Mouse (Mus musculus) liver, adult 2 months (tissue): Measurements from ENCODE around the gene Epn3. TPM values are rescaled to one million over a fixed set of nuclear protein-coding genes. Genes with fewer than 3 reads are reported as not detected.

ENCODE experiments used
- DNase-seq: peaks from one replicate; pipeline ENCODE4 v3.0.0-alpha.2; 2011; ENCODE audit warnings: low read depth, low spot score; ENCODE audit errors: extremely low read depth
- H3K27ac ChIP-seq: fragments of 200-500 bp; replicated peaks from 2 replicates; pipeline ENCODE4 v1.5.1; 2012; ENCODE audit warnings: low read depth, mild to moderate bottlenecking, control low read depth, inconsistent platforms, low read length; ENCODE audit not compliant: insufficient read depth
- H3K27me3 ChIP-seq: fragments of 200-500 bp; 2 replicates; pipeline ENCODE4 v1.6.1; 2012; ENCODE audit warnings: mild to moderate bottlenecking, moderate library complexity, low read length, inconsistent platforms; ENCODE audit not compliant: control insufficient read depth, insufficient read depth
- H3K36me3 ChIP-seq: fragments of 200-500 bp; 2 replicates; pipeline ENCODE4 v1.6.1; 2012; ENCODE audit warnings: low read length, inconsistent platforms; ENCODE audit not compliant: control insufficient read depth, insufficient read depth
- H3K4me1 ChIP-seq: fragments of 200-500 bp; 2 replicates; pipeline ENCODE4 v1.6.1; 2011; ENCODE audit warnings: low read length; ENCODE audit not compliant: control insufficient read depth, insufficient read depth
- H3K4me3 ChIP-seq: fragments of 200-500 bp; 2 replicates; pipeline ENCODE4 v1.5.1; 2011; ENCODE audit warnings: low read depth, mild to moderate bottlenecking, control low read depth, low read length, moderate library complexity; ENCODE audit not compliant: insufficient read depth
- H3K79me2 ChIP-seq: fragments of 200-500 bp; 2 replicates; pipeline ENCODE4 v1.6.1; 2012; ENCODE audit warnings: inconsistent platforms, mild to moderate bottlenecking, low read length, moderate library complexity; ENCODE audit not compliant: control insufficient read depth, insufficient read depth
- H3K9ac ChIP-seq: fragments of 200-500 bp; 2 replicates; pipeline ENCODE4 v1.6.1; 2012; ENCODE audit warnings: low read depth, mild to moderate bottlenecking, control low read depth, inconsistent platforms, low read length
- CTCF ChIP-seq: fragments of 200-500 bp; IDR thresholded peaks from 2 replicates; pipeline ENCODE4 v1.5.1; 2011; ENCODE audit warnings: low read depth, low read length, control low read depth
- POLR2A ChIP-seq: fragments of 200-500 bp; IDR thresholded peaks from 2 replicates; pipeline ENCODE4 v1.6.1; 2011; ENCODE audit warnings: low read length, control low read depth; ENCODE audit not compliant: insufficient read depth; ENCODE audit errors: extremely low read depth
- whole genome bisulfite sequencing: fragments of 180-500 bp; shearing (Covaris S2); methylation state at CpG from one replicate; pipeline ENCODE4 v1.1.7; 2018; 5-methylcytosine and 5-hydroxymethylcytosine counted together
- polyA plus RNA-seq: library from polyadenylated mRNA; depleted of rRNA; stranded (reverse); fragments of >200 nt; gene quantifications from 2 replicates; pipeline ENCODE4 v1.2.3, GENCODE M21; 2012
- total RNA-seq: library from RNA; depleted of rRNA; stranded (reverse); fragments of >200 nt; gene quantifications from 2 replicates; pipeline ENCODE4 v1.2.3, GENCODE M21; 2014

Epn3 gene
- total and polyA plus RNA-seq, 2 experiments: 0.05 TPM; not detected in 1

DNA sequence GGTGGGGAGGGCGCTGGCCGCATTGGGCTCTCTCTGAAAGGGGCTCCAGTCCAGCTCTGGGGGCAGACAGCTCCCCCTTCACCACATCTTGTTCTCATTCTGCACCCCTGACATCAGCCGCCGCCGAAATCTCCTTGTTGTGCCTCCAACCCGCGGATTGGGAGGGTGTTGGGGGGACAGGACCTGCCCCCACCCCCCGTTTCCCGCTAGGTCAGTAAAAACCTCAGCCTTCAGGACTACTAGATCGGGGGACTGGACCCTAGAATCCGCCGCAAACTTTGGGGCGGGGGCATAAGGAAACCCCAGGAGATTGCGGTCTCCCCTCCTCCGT, 27.2 kb downstream of the Epn3 start:
- no peaks in the 10 kb centered on the region for H3K79me2 ChIP-seq
- no peaks in the 10 kb centered on the region for H3K36me3 ChIP-seq
- no peak overlapping the region for H3K9ac ChIP-seq
- H3K27me3 ChIP-seq: peaks cover 15% of the 10 kb centered on the region
- H3K4me1 ChIP-seq: peaks cover 6% of the 10 kb centered on the region
- TF ChIP-seq POLR2A (no peak), CTCF (no peak)
- no peak overlapping the region for H3K27ac ChIP-seq
- no peak overlapping the region for H3K4me3 ChIP-seq
- no peak for DNase-seq
- 6% methylated on average over 15 of the region's 15 CpGs for WGBS

GRCm38 (mm10) chr11:94471740-94472584, 27.8 kb downstream of the Epn3 start:
- H3K27me3 ChIP-seq: peaks cover 15% of the 10 kb centered on the region
- no peak overlapping the region for H3K9ac ChIP-seq
- peaks cover 6% of the 10 kb centered on the region for H3K4me1 ChIP-seq
- H3K36me3 ChIP-seq: no peaks in the 10 kb centered on the region
- H3K27ac ChIP-seq: no peak overlapping the region
- no peak for DNase-seq
- no peak overlapping the region for H3K4me3 ChIP-seq
- no peak for TF ChIP-seq POLR2A
- no peak for TF ChIP-seq CTCF
- WGBS: 20% methylated on average over 17 of the region's 17 CpGs
- H3K79me2 ChIP-seq: no peaks in the 10 kb centered on the region

DNA sequence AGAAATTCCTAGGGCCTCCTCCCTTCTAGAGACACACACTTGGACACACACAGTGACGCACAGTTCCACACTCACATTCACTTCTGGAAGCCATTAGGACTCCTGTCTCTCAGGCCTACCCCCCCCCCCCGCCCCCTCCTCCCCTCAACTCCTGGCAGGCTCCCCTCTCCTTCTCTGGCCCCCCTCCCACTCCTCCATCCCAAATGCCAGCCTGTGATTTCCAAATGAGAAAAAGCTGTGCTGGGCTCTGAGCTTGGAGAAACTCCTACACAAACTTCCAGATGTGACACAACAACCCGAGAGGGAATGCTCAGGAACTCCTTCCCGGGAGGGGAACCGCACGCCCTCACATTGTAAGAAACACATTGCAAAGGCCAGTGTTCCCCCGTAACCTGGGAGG, 29.4 kb downstream of the Epn3 start:
- DNase-seq: no peak
- WGBS: 69% methylated on average over 7 of the region's 7 CpGs
- TF ChIP-seq POLR2A (no peak), CTCF (no peak)
- Histone ChIP-seq H3K36me3 (no peaks in the 10 kb centered on the region), H3K4me3 (no peak overlapping the region), H3K9ac (no peak overlapping the region), H3K79me2 (no peaks in the 10 kb centered on the region), H3K27me3 (peaks cover 15% of the 10 kb centered on the region), H3K27ac (no peak overlapping the region), H3K4me1 (peaks cover 6% of the 10 kb centered on the region; the same call in 1 of the 2 replicates)

GRCm38 (mm10) chr11:94469136-94470064, 30.4 kb downstream of the Epn3 start:
- Histone ChIP-seq H3K4me3 (no peak overlapping the region), H3K4me1 (peaks cover 4% of the 10 kb centered on the region; the same call in 1 of the 2 replicates), H3K9ac (no peak overlapping the region), H3K36me3 (no peaks in the 10 kb centered on the region), H3K79me2 (no peaks in the 10 kb centered on the region), H3K27ac (no peak overlapping the region), H3K27me3 (peaks cover 15% of the 10 kb centered on the region)
- no peak for DNase-seq
- 68% methylated on average over 9 of the region's 9 CpGs for WGBS
- TF ChIP-seq CTCF (no peak), POLR2A (no peak)

DNA sequence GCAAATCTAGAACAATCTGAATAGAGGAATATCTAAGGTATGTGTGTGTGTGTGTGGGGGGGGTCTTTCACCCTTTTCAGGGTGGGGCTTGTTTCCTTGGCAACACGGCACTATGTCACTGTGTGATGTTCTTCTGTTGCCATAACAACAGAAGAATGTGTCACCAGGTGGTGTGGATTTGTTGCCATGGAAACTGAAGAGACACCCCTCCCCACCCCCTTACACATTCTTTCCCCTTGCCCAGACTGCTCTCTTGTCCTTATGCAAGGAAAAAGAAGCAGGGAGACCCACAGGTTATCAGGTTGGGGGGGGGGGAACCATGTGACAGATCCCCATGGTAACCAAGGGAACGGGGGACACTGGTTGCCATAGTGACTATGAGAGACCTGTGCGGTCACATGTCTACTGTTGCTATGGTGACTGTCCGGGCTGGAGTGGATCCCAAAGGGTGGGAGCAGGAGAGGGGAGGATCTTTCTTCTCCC, 31.2 kb downstream of the Epn3 start:
- Histone ChIP-seq H3K4me1 (peaks cover 2% of the 10 kb centered on the region; the same call in 1 of the 2 replicates), H3K27ac (no peak overlapping the region), H3K4me3 (no peak overlapping the region), H3K9ac (no peak overlapping the region), H3K27me3 (peaks cover 12% of the 10 kb centered on the region), H3K36me3 (no peaks in the 10 kb centered on the region), H3K79me2 (no peaks in the 10 kb centered on the region)
- 64% methylated on average over 4 of the region's 4 CpGs for WGBS
- no peak for DNase-seq
- TF ChIP-seq CTCF (no peak), POLR2A (no peak)
